Mouse (Mus musculus) MEL (cell line): Measurements from ENCODE around the gene Atp13a1. TPM values are rescaled to one million over a fixed set of nuclear protein-coding genes. Genes with fewer than 3 reads are reported as not detected.

Source experiments
- DNase-seq: peaks from one replicate; pipeline ENCODE4 v3.0.0; 2011; ENCODE audit warnings: low read depth, low spot score
- H3K27ac ChIP-seq: 2 replicates; pipeline ENCODE4 v1.5.1; 2012; ENCODE audit warnings: low read depth, mild to moderate bottlenecking, control low read depth, low read length, moderate library complexity; ENCODE audit not compliant: control insufficient read depth
- H3K27me3 ChIP-seq, 2 experiments: fragments of 150-350 bp in 1 of 2; sonication (generic) in 1 of 2; 2 replicates each; pipeline ENCODE4 v1.6.1; 2012; ENCODE audit warnings: low read length in 2 of 2, mild to moderate bottlenecking in 2 of 2, improper control_type of control experiment in 1 of 2, moderate library complexity in 1 of 2; ENCODE audit not compliant: insufficient read depth in 2 of 2, control insufficient read depth in 1 of 2
- H3K36me3 ChIP-seq, 2 experiments: 2 replicates each; pipeline ENCODE4 v1.6.1; 2012 to 2014; ENCODE audit warnings: low read length in 2 of 2, improper control_type of control experiment in 1 of 2, inconsistent platforms in 1 of 2, mild to moderate bottlenecking in 1 of 2; ENCODE audit not compliant: insufficient read depth in 2 of 2, control insufficient read depth in 1 of 2
- H3K4me1 ChIP-seq, 2 experiments: fragments of 150-350 bp in 1 of 2; sonication (generic) in 1 of 2; 2 replicates each; pipeline ENCODE4 v1.6.1; 2012; ENCODE audit warnings: low read length in 2 of 2, improper control_type of control experiment in 1 of 2, mild to moderate bottlenecking in 1 of 2; ENCODE audit not compliant: insufficient read depth in 2 of 2, control insufficient read depth in 1 of 2
- H3K4me3 ChIP-seq, 2 experiments: fragments of 150-350 bp in 1 of 2; sonication (generic) in 1 of 2; 2 replicates each; pipeline ENCODE4 v1.5.1; 2012; ENCODE audit warnings: low read depth in 2 of 2, low read length in 2 of 2, mild to moderate bottlenecking in 2 of 2, moderate library complexity in 2 of 2, control low read depth in 1 of 2, improper control_type of control experiment in 1 of 2; ENCODE audit not compliant: control insufficient read depth in 1 of 2, insufficient read depth in 1 of 2
- H3K79me2 ChIP-seq: 2 replicates; pipeline ENCODE4 v1.6.1; 2012; ENCODE audit warnings: mild to moderate bottlenecking, low read length, moderate library complexity; ENCODE audit not compliant: control insufficient read depth, poor library complexity, insufficient read depth
- H3K9ac ChIP-seq: 2 replicates; pipeline ENCODE4 v1.6.1; 2012; ENCODE audit warnings: low read depth, mild to moderate bottlenecking, control low read depth, low read length, moderate library complexity; ENCODE audit not compliant: control insufficient read depth, poor library complexity, severe bottlenecking
- H3K9me3 ChIP-seq: fragments of 150-350 bp; sonication (generic); replicated peaks from 2 replicates; pipeline ENCODE4 v1.6.1; 2012; ENCODE audit warnings: mild to moderate bottlenecking, low read length, improper control_type of control experiment, moderate library complexity; ENCODE audit not compliant: insufficient read depth
- BHLHE40 ChIP-seq: IDR thresholded peaks from 2 replicates; pipeline ENCODE4 v1.6.1; 2012; ENCODE audit warnings: low read depth, mild to moderate bottlenecking, inconsistent platforms, low read length, improper control_type of control experiment, borderline replicate concordance
- CTCF ChIP-seq, 3 experiments: IDR thresholded peaks in 2 of 3; conservative IDR thresholded peaks in 1 of 3; 2 replicates each; pipeline ENCODE4 v1.5.1; 2011 to 2012; ENCODE audit warnings: low read length in 3 of 3, low read depth in 2 of 3, mild to moderate bottlenecking in 2 of 3, improper control_type of control experiment in 1 of 3, inconsistent platforms in 1 of 3, mixed read lengths in 1 of 3, moderate library complexity in 1 of 3; ENCODE audit not compliant: control insufficient read depth in 1 of 3, insufficient read depth in 1 of 3, poor library complexity in 1 of 3, severe bottlenecking in 1 of 3
- ELF1 ChIP-seq: IDR thresholded peaks from 2 replicates; pipeline ENCODE4 v1.6.1; 2014; ENCODE audit warnings: low read depth, mild to moderate bottlenecking, inconsistent platforms, low read length, improper control_type of control experiment, moderate library complexity
- ETS1 ChIP-seq: IDR thresholded peaks from 2 replicates; pipeline ENCODE4 v1.6.1; 2012; ENCODE audit warnings: low read depth, mild to moderate bottlenecking, inconsistent platforms, low read length, improper control_type of control experiment, moderate library complexity
- GABPA ChIP-seq: IDR thresholded peaks from 2 replicates; pipeline ENCODE4 v1.6.1; 2012; ENCODE audit warnings: low read depth, mild to moderate bottlenecking, inconsistent platforms, low read length, improper control_type of control experiment, moderate library complexity
- GATA1 ChIP-seq: IDR thresholded peaks from 2 replicates; pipeline ENCODE4 v1.6.1; 2011; ENCODE audit warnings: low read depth, low read length, improper control_type of control experiment
- HCFC1 ChIP-seq: IDR thresholded peaks from 2 replicates; pipeline ENCODE4 v1.6.1; 2012; ENCODE audit warnings: low read depth, mild to moderate bottlenecking, inconsistent platforms, low read length, improper control_type of control experiment, moderate library complexity
- KAT2A ChIP-seq: conservative IDR thresholded peaks from 2 replicates; pipeline ENCODE4 v1.6.1; 2012; ENCODE audit warnings: low read depth, low read length, improper control_type of control experiment, inconsistent platforms
- MAX ChIP-seq: IDR thresholded peaks from 2 replicates; pipeline ENCODE4 v1.6.1; 2011; ENCODE audit warnings: low read length, improper control_type of control experiment
- MAZ ChIP-seq: IDR thresholded peaks from 2 replicates; pipeline ENCODE4 v1.6.1; 2012; ENCODE audit warnings: low read depth, mild to moderate bottlenecking, inconsistent platforms, low read length, improper control_type of control experiment
- MYB ChIP-seq: IDR thresholded peaks from 2 replicates; pipeline ENCODE4 v1.6.1; 2011; ENCODE audit warnings: mild to moderate bottlenecking, low read depth, low read length, improper control_type of control experiment
- MYC ChIP-seq: IDR thresholded peaks from 2 replicates; pipeline ENCODE4 v1.6.1; 2011; ENCODE audit warnings: low read depth, mild to moderate bottlenecking, low read length, improper control_type of control experiment, moderate library complexity
- NELFE ChIP-seq: IDR thresholded peaks from 2 replicates; pipeline ENCODE4 v1.6.1; 2011; ENCODE audit warnings: low read depth, low read length, improper control_type of control experiment
- NRF1 ChIP-seq: IDR thresholded peaks from 2 replicates; pipeline ENCODE4 v1.6.1; 2014; ENCODE audit warnings: low read depth, mild to moderate bottlenecking, inconsistent platforms, low read length, improper control_type of control experiment, moderate library complexity; ENCODE audit not compliant: poor library complexity, insufficient read depth, severe bottlenecking
- POLR2AphosphoS5 ChIP-seq: IDR thresholded peaks from 2 replicates; pipeline ENCODE4 v1.6.1; 2012; ENCODE audit warnings: low read depth, borderline replicate concordance, mild to moderate bottlenecking, inconsistent platforms, low read length, moderate library complexity, mixed read lengths
- RAD21 ChIP-seq: IDR thresholded peaks from 2 replicates; pipeline ENCODE4 v1.6.1; 2011; ENCODE audit warnings: mild to moderate bottlenecking, low read depth, low read length, improper control_type of control experiment
- RCOR1 ChIP-seq: IDR thresholded peaks from 2 replicates; pipeline ENCODE4 v1.6.1; 2012; ENCODE audit warnings: low read depth, mild to moderate bottlenecking, inconsistent platforms, low read length, improper control_type of control experiment
- SIN3A ChIP-seq: IDR thresholded peaks from 2 replicates; pipeline ENCODE4 v1.6.1; 2012; ENCODE audit warnings: low read length, improper control_type of control experiment, inconsistent platforms
- TAL1 ChIP-seq: IDR thresholded peaks from 2 replicates; pipeline ENCODE4 v1.6.1; 2012; ENCODE audit warnings: mild to moderate bottlenecking, inconsistent platforms, low read length, moderate library complexity, mixed read lengths
- TBP ChIP-seq: IDR thresholded peaks from 2 replicates; pipeline ENCODE4 v1.8.0; 2011; ENCODE audit warnings: low read depth, low read length, improper control_type of control experiment
- UBTF ChIP-seq: IDR thresholded peaks from 2 replicates; pipeline ENCODE4 v1.6.1; 2012; ENCODE audit warnings: low read depth, mild to moderate bottlenecking, inconsistent platforms, low read length, improper control_type of control experiment, moderate library complexity, borderline replicate concordance; ENCODE audit not compliant: insufficient read depth
- USF1 ChIP-seq: IDR thresholded peaks from 2 replicates; pipeline ENCODE4 v1.6.1; 2014; ENCODE audit warnings: low read depth, mild to moderate bottlenecking, inconsistent platforms, low read length, improper control_type of control experiment, moderate library complexity
- USF2 ChIP-seq, 2 experiments: IDR thresholded peaks; 2 replicates each; pipeline ENCODE4 v1.6.1; 2011 to 2012; ENCODE audit warnings: improper control_type of control experiment in 2 of 2, low read length in 2 of 2, borderline replicate concordance in 1 of 2, inconsistent platforms in 1 of 2, low read depth in 1 of 2, mild to moderate bottlenecking in 1 of 2; ENCODE audit not compliant: insufficient read depth in 1 of 2
- ZKSCAN1 ChIP-seq: IDR thresholded peaks from 2 replicates; pipeline ENCODE4 v1.6.1; 2012; ENCODE audit warnings: low read depth, mild to moderate bottlenecking, inconsistent platforms, low read length, improper control_type of control experiment, moderate library complexity
- ZMIZ1 ChIP-seq: IDR thresholded peaks from 2 replicates; pipeline ENCODE4 v1.6.1; 2012; ENCODE audit warnings: low read depth, mild to moderate bottlenecking, inconsistent platforms, low read length, improper control_type of control experiment, moderate library complexity
- ZNF384 ChIP-seq: IDR thresholded peaks from 2 replicates; pipeline ENCODE4 v1.6.1; 2012; ENCODE audit warnings: low read depth, mild to moderate bottlenecking, inconsistent platforms, low read length, improper control_type of control experiment
- polyA plus RNA-seq, 2 experiments: library from polyadenylated mRNA; stranded (reverse) in 1 of 2; unstranded in 1 of 2; fragments of >175 nt in 1 of 2; fragments of >200 nt in 1 of 2; gene quantifications; 2 replicates each; pipeline versions ENCODE4 v1.2.1 to v1.2.4; 2012; ENCODE audit warnings: low replicate concordance in 2 of 2, low read depth in 1 of 2; ENCODE audit not compliant: insufficient read length in 2 of 2, insufficient read depth in 1 of 2, missing spikeins in 1 of 2
- total RNA-seq: library from RNA; depleted of rRNA; stranded (reverse); fragments of 300-350 nt; gene quantifications from 2 replicates; pipeline ENCODE4 v1.2.3, GENCODE M21; 2012

The Atp13a1 gene
- total and polyA plus RNA-seq, 3 experiments, result 52.4 to 83.7 TPM; not detected in 1

GRCm38 (mm10) chr8:69814881-69815280, 23.9 kb downstream of the Atp13a1 start:
- Histone ChIP-seq H3K4me3 (no peak overlapping the region), H3K27ac (no peak overlapping the region), H3K4me1 (no peaks in the 10 kb centered on the region), H3K9me3 (no peaks in the 10 kb centered on the region), H3K79me2 (no peaks in the 10 kb centered on the region; the same call in 1 of the 2 replicates), H3K9ac (no peak overlapping the region), H3K27me3 (no peaks in the 10 kb centered on the region), H3K36me3 (no peaks in the 10 kb centered on the region; a peak in 2 of 4 replicates)
- DNase-seq, result no peak
- TF ChIP-seq USF2 (IDR thresholded peaks at IDR 0.05; ENCODE audit: borderline replicate concordance in 1 of 2, insufficient read depth in 1 of 2, low read depth in 1 of 2, low read length in 2 of 2), result no peak
- no peak for TF ChIP-seq TBP
- no peak for TF ChIP-seq SIN3A
- no peak for TF ChIP-seq MYB
- no peak for TF ChIP-seq KAT2A
- no peak for TF ChIP-seq ZNF384
- TF ChIP-seq MAZ, result no peak
- no peak for TF ChIP-seq MYC
- no peak for TF ChIP-seq NELFE
- TF ChIP-seq RAD21, result no peak
- no peak for TF ChIP-seq ZMIZ1
- no peak for TF ChIP-seq UBTF
- no peak for TF ChIP-seq TAL1
- TF ChIP-seq, all 39 proteins: peak for 0

GRCm38 (mm10) chr8:69815396-69815795, 24.4 kb downstream of the Atp13a1 start:
- Histone ChIP-seq H3K36me3 (no peaks in the 10 kb centered on the region; a peak in 1 of 4 replicates), H3K4me1 (no peaks in the 10 kb centered on the region), H3K27ac (no peak overlapping the region), H3K9me3 (no peaks in the 10 kb centered on the region), H3K4me3 (no peak overlapping the region), H3K9ac (no peak overlapping the region), H3K79me2 (no peaks in the 10 kb centered on the region), H3K27me3 (no peaks in the 10 kb centered on the region)
- no peak for TF ChIP-seq SIN3A
- no peak for TF ChIP-seq NRF1
- no peak for DNase-seq

- no peaks in the 10 kb centered on the region; a peak in 1 of 4 replicates for H3K36me3 ChIP-seq
- TF ChIP-seq MYC (no peak), SIN3A (no peak), ZKSCAN1 (no peak), USF1 (no peak), UBTF (no peak), BHLHE40 (no peak), KAT2A (no peak), ETS1 (no peak), POLR2AphosphoS5 (no peak), MAX (no peak), ELF1 (no peak), GABPA (no peak), RCOR1 (no peak), TBP (no peak), HCFC1 (no peak), GATA1 (no peak), CTCF (IDR thresholded peaks at IDR 0.05 in 2 of 3, conservative IDR thresholded peaks at IDR 0.05 in 1 of 3; ENCODE audit: control insufficient read depth in 1 of 3, insufficient read depth in 1 of 3, low read depth in 2 of 3, low read length in 3 of 3, poor library complexity in 1 of 3, severe bottlenecking in 1 of 3) (no peak)
Observed at GRCm38 (mm10) chr8:69820466-69820865, 29.5 kb downstream of the Atp13a1 start.

More at GRCm38 (mm10) chr8:69820466-69820865, 29.5 kb downstream of the Atp13a1 start:
- Histone ChIP-seq H3K4me1 (0 out of 4 replicates have a peak, but pooled peaks cover 0 to 2% of the 10 kb centered on the region in 2 experiments), H3K27me3 (no peaks in the 10 kb centered on the region), H3K4me3 (no peak overlapping the region), H3K27ac (no peak overlapping the region), H3K79me2 (no peaks in the 10 kb centered on the region; the same call in 1 of the 2 replicates), H3K9me3 (no peaks in the 10 kb centered on the region), H3K9ac (no peak overlapping the region)
- DNase-seq, result no peak
